Mouse (Mus musculus) frontal cortex, postnatal 36 days (tissue): ENCODE results near the gene Rap1gap.

Experiments
- DNase-seq, 2 experiments: peaks; one replicate each; pipeline ENCODE4 v3.0.0; 2022; ENCODE audit warnings: low spot score in 2 of 2

Gene Rap1gap

GRCm38 (mm10) chr4:137774013-137774412 is 109.5 kb downstream of the Rap1gap start:
- DNase-seq: no peak

GRCm38 (mm10) chr4:137774505-137774904 is 110.0 kb downstream of the Rap1gap start:
- DNase-seq: no peak

DNA sequence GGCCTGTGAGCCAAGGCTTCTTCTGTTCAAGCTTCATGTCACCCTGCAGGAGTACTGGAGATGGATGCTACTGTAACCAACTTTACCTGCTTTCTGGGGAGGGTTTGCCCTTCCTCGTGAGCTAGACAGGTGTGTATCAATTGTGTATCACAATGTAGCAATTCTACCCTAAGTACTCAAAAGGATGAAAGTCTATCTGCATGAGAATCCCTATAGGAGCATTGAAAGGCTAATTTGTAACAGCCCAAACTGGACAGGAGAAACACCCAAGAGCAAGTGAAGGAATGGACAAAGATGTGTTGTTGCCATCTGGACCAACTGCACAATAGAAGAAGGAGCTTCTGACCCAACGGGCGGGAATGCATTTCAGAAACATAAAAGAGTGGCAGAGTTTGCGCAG is 113.3 kb downstream of the Rap1gap start:
- DNase-seq: no peak

- DNase-seq: no peak
Observed at GRCm38 (mm10) chr4:137778397-137779184, 114.1 kb downstream of the Rap1gap start.
